Mouse (Mus musculus) urinary bladder, postnatal 0 days (tissue): Measurements from ENCODE around the gene Crkl. TPM values are rescaled to one million over a fixed set of nuclear protein-coding genes. Genes with fewer than 3 reads are reported as not detected.

Experiments
- polyA plus RNA-seq: library from polyadenylated mRNA; unstranded; fragments of >200 nt; fragmentation: Nextera tagmentation; extraction: Ambion mirVana; gene quantifications from 2 replicates; pipeline ENCODE4 v1.2.1, GENCODE M21; 2015

Crkl gene
- 30.0 and 30.1 TPM in 2 replicates for polyA plus RNA-seq

GRCm38 (mm10) chr16:17451541-17452372 lies at the start of gene Crkl:
TSS of gene Crkl (plus strand) at chr16:17451987.

GRCm38 (mm10) chr16:17405736-17406443 lies 45.9 kb upstream of the Crkl start, which contains the start of the genes Snap29 and Pi4ka:
TSS of gene Snap29 (plus strand) at chr16:17405986.
TSS of gene Pi4ka (minus strand) at chr16:17406314.

DNA sequence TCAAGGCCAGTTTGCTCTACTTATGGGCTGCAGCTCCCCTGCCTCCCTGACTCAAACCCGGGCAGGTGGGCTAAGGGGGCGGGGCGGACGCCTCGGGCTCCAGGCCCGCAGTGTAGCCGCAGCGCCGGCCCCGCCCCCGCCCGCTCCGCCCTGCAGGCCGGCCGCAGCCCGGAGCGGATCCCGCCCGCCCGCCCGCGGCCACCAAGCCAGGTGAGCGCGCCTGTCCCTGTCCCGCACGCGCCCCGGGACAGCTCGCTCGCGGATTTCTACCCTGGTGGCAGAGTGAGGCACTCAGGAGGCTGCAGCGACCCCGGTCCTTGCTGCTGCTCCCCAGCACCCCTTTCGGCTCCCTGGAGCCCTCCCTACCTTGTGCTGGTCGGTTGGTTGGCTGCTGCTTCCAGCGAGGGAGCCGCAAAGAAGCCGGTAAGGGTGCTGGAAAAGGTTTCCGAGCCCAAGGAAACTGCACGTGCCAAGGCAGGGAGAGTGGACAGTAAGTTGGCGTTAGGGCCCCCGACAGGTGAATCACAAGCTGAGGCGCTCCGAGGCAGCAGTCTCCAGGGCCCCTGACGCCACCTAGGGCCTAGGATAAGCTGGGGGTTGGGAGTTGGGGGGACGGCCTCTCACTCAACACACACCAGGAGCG lies 37.8 kb downstream of the Crkl start, which contains the start of gene Aifm3:
TSS of gene Aifm3 (plus strand) at position 143 of the 643 bp plus-strand sequence.

GRCm38 (mm10) chr16:17508546-17509239 lies 56.9 kb downstream of the Crkl start, which contains the start of gene Lztr1:
TSS of gene Lztr1 (plus strand) at chr16:17508688.

DNA sequence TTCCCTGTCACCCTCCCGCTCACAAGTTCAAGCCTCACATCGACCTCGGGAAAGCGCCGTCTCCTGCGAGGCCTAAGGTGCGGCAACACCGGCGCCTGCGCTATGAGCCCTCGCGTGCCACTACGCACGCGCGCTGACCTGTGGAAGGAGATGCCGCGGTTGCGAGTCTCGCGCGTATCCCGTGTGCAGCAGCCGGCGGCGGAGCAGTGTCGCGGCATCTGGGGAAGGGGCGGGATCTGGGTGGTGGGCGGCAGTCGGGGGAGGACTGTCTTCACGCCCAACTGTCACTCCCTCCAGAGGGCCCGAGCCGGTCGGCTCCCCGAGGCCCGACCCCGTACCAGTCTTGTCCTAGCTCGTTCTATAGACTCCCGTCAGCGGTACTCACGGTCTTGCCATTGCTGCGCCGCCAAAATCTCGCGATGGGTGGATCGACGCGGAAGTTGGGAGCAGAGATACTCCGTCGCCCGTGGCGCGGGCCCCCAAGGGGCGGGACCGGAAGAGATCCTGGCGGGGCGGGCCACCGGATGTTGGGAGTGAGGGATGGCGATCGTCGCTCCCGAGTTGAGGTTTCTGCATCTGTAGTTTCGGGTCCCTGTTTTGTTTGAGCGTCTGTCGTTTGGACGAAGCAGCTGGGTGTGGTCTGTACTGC lies 79.0 kb downstream of the Crkl start, which contains the start of gene Thap7:
TSS of gene Thap7 (minus strand) at position 497 of the 649 bp plus-strand sequence.

Other genes with a start within 250 kb of the Crkl start
- 272 and 295 TPM in 2 replicates for gene Ube2l3, start 249.3 kb upstream of the Crkl start, polyA plus RNA-seq
- 0.23 and 0.33 TPM in 2 replicates for gene Rimbp3, start 243.4 kb upstream of the Crkl start, polyA plus RNA-seq
- 2.8 and 3.2 TPM in 2 replicates for gene Hic2, start 218.4 kb upstream of the Crkl start, polyA plus RNA-seq
- 10.1 and 10.8 TPM in 2 replicates for gene Tmem191c, start 175.9 kb upstream of the Crkl start, polyA plus RNA-seq
- 0.24 and 0.35 TPM in 2 replicates for gene Serpind1, start 120.6 kb upstream of the Crkl start, polyA plus RNA-seq
- gene Snap29, start 46.0 kb upstream of the Crkl start, polyA plus RNA-seq = 12.3 and 13.3 TPM in 2 replicates
- gene Pi4ka, start 45.7 kb upstream of the Crkl start, polyA plus RNA-seq = 17.7 and 19.5 TPM in 2 replicates
- 0.06 and 0.08 TPM in 2 replicates for gene Aifm3, start 37.6 kb downstream of the Crkl start, polyA plus RNA-seq
- 35.7 and 35.8 TPM in 2 replicates for gene Lztr1, start 56.7 kb downstream of the Crkl start, polyA plus RNA-seq
- 43.0 and 44.5 TPM in 2 replicates for gene Thap7, start 79.1 kb downstream of the Crkl start, polyA plus RNA-seq
- 0.07 and 0.10 TPM in 2 replicates for gene Lrrc74b, start 109.3 kb downstream of the Crkl start, polyA plus RNA-seq
- 1.2 and 1.5 TPM in 2 replicates for gene P2rx6, start 109.9 kb downstream of the Crkl start, polyA plus RNA-seq
- gene Slc7a4, start 131.2 kb downstream of the Crkl start, polyA plus RNA-seq = 8.8 and 9.6 TPM in 2 replicates
- gene Smpd4, start 167.4 kb downstream of the Crkl start, polyA plus RNA-seq = 9.0 and 9.5 TPM in 2 replicates
- 3.1 and 4.2 TPM in 2 replicates for gene Ccdc74a, start 194.5 kb downstream of the Crkl start, polyA plus RNA-seq